Mouse (Mus musculus) neutrophil, adult 59 days (primary cell): ENCODE measurements around the gene Glb1l2. TPM values are rescaled to one million over a fixed set of nuclear protein-coding genes. Genes with fewer than 3 reads are reported as not detected.

Experiments
- total RNA-seq, 2 experiments: library from RNA; stranded (reverse); gene quantifications; 1 replicate in 1 of 2; 2 replicates in 1 of 2; pipeline ENCODE4 v1.2.4; 2023

The Glb1l2 gene
- total RNA-seq = not detected

DNA sequence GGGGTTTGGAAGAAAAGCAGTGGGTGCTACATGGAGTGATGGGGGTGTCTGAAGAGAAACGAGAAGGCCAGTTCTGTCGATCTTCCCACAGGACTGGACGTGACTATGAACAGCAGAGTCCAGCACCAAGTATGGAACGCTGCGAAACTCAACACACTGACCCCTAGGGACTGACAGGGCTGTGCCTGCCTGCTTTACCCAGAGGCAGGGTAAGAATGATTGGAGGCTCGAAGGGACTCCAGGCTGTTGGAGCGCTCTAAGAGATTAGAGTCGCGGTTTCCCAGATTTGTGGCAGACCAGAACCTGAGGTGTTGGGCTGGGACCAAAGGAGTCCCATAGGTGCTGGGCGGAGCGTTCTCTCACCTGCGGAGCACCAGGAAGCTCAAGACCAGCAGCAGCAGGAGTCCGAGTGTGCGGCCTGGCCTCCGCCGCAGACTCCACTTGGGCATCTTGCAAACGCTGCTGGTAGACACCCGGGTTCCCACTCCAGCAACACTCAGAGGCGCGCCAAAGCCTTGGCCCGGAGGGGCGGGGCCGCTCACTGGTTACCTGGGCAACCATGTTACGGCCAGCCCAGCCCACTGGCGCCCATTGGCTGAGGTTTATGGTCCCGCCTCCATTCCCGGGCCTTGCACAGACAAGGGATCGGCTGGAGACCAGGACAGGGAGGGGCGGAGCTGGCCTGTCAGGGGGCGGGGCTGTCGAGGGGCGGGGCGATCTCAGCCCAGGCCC lies at the start of gene Glb1l2:
Gene Glb1l2, minus strand, starts transcription at position 534 of the 732 bp plus-strand sequence.

DNA sequence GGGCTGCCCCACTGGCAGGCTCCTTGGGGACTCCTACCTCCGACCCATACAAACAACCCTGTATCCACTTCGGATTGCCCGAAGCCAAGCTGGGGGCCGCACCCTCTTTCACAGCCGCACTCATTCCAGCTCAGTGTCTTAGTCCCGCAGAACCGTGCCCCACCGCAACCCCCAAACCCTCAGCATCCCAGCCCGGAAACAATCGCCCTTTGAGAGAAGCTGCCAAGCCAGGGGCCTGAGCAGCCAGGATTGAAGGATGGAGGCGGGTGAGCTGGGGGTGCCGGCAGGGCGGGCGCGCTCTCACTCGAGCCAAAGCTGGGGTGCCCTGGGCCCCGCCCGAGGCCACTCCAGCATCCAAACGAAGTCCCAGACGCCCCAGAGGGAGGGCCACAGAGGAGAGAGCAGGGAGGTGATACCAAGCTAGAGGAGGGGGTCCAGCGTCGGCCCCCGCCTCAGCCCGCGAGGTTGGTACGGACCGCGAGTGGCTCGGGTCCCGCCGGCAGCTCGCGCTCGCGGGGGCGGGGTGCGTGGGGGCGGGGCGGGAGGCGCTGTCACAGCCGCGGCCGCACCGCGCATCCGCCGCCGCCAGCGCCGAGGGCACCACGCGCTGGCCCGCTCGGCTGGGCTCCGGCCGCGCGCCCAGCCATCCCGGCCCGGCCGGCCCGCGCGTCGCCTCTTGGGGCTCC lies 72.9 kb downstream of the Glb1l2 start, which contains the start of gene B3gat1:
Gene B3gat1, plus strand, starts transcription at position 523 of the 686 bp plus-strand sequence.

Other genes starting within 250 kb of the Glb1l2 start
- gene B3gat1, start 72.7 kb downstream of the Glb1l2 start, total RNA-seq = not detected
- gene Glb1l3, start 54.4 kb upstream of the Glb1l2 start, total RNA-seq = not detected
- gene Gm1110, start 116.6 kb upstream of the Glb1l2 start, total RNA-seq = not detected
- 10 to 100 TPM; 26.5 to 31.4 TPM for gene Acad8, start 193.1 kb upstream of the Glb1l2 start, total RNA-seq
- gene Thyn1, start 193.2 kb upstream of the Glb1l2 start, total RNA-seq = 10 to 100 TPM; 13.2 to 14.5 TPM
- 10 to 100 TPM; 55.1 to 58.4 TPM for gene Vps26b, start 223.6 kb upstream of the Glb1l2 start, total RNA-seq
- 10 to 100 TPM; 37.1 to 37.6 TPM for gene Ncapd3, start 223.7 kb upstream of the Glb1l2 start, total RNA-seq